Mouse (Mus musculus): Measurements from ENCODE around the gene Plcg1. TPM values are rescaled to one million over a fixed set of nuclear protein-coding genes. Genes with fewer than 3 reads are reported as not detected.

Gene Plcg1
- polyA plus RNA-seq, 1 experiment = 0.04 TPM

DNA sequence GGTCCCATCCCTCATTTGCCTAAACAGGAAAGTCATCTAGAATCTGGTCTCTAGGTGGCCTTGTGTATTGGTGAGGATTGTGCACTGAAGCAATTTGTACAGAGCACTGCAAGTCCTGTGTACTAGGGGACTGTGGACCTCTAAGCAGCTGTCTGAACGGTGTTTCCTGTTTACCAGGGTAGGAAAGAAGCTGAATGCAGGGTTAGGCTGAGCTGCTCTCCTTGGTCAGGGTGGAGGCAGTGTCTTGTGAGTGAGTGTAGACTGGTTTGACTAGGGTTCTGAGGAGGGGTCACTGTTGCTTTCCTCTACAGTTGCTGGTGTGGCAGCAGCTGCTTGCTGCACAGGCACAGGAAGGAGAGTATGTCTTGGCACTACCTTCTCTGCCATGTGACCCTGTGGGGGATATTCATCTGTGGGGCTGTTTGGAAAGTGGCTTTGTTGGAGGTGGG is 11.1 kb downstream of the Plcg1 start:
- Histone ChIP-seq H3K27me3 (ENCODE audit: control insufficient read depth) (no peaks in the 10 kb centered on the region), H3K36me3 (ENCODE audit: control insufficient read depth) (no peaks in the 10 kb centered on the region), H3K4me1 (ENCODE audit: control insufficient read depth) (no peaks in the 10 kb centered on the region), H3K4me3 (replicated peaks) (no peak overlapping the region), H3K9me3 (ENCODE audit: control insufficient read depth, low read length) (no peaks in the 10 kb centered on the region)
- TF ChIP-seq GATA1 (IDR thresholded peaks at IDR 0.05; ENCODE audit: low read length) (no peak), TAL1 (IDR thresholded peaks at IDR 0.05; ENCODE audit: low read length) (no peak)

DNA sequence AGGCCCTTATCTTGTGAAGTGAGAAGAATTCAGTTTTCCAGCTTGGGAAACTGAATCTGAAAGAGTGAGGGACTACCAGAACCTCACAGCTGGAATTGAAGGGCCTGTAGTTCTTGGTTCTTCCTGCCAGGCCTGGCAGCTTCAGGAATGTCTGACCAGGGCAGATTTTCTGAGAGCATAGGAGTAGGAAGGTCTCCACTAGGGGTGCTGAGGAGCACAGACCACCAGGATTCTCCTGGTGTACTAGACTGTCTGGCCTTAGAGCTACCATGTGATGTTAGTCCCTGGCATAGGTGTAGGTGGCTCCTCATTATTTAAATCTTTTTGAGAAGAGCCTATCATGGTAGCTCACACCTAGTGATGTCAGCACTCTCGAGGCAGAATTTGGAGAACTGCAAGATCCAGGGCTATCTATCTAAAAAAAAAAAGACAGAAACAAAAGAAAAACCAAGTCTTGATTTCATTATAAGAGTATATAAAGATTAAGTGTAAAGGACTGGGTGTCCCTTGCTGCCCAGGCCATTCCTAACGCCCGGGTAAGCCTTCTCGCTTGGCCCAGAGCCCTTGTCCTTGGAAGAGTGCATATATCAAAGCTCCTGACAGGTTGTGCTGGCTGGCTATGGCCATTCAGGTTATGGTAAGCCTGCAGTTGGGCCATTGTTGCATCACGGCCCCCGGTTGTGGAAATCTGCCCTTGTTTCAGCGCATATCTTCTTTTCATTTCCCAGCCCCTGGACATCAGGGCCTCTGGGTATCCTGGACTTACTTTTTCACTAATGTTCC is 13.1 kb downstream of the Plcg1 start:
- no peak overlapping the region for H3K4me3 ChIP-seq (replicated peaks)
- H3K4me1 ChIP-seq (ENCODE audit: control insufficient read depth) = no peaks in the 10 kb centered on the region

DNA sequence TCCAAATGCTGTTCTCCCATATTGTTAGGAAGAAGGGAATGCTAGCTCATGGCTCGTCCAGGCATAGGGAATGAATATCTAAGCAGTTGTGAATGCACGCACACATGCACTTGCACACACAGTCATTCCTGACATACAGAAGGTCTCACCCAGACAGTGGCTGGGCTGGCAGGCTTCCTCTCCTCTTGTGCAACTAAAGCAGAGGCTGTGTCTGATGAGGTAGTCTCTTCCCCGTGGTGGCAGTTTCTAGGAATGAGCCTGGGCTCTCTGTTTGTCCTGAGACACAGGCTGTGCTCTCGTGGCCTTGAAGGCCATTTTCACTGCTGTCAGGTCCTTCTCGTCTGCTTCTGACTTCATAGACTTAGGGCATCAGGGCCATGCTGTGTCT is 13.7 kb downstream of the Plcg1 start:
- H3K27me3 ChIP-seq (ENCODE audit: control insufficient read depth) = no peaks in the 10 kb centered on the region
- no peak overlapping the region for H3K4me3 ChIP-seq (replicated peaks)
- no peaks in the 10 kb centered on the region for H3K9me3 ChIP-seq (ENCODE audit: control insufficient read depth, low read length)
- H3K4me1 ChIP-seq (ENCODE audit: control insufficient read depth) = no peaks in the 10 kb centered on the region
- H3K36me3 ChIP-seq (ENCODE audit: control insufficient read depth) = peaks cover 5% of the 10 kb centered on the region; the same call in 1 of the 2 replicates
- no peak for TF ChIP-seq GATA1 (IDR thresholded peaks at IDR 0.05; ENCODE audit: low read length)
- no peak for TF ChIP-seq TAL1 (IDR thresholded peaks at IDR 0.05; ENCODE audit: low read length)

More for the DNA sequence above, 13.1 kb downstream of the Plcg1 start:
- no peaks in the 10 kb centered on the region for H3K9me3 ChIP-seq (ENCODE audit: control insufficient read depth, low read length)
- H3K27me3 ChIP-seq (ENCODE audit: control insufficient read depth) = no peaks in the 10 kb centered on the region
- H3K36me3 ChIP-seq (ENCODE audit: control insufficient read depth) = peaks cover 5% of the 10 kb centered on the region; the same call in 1 of the 2 replicates
- no peak for TF ChIP-seq GATA1 (IDR thresholded peaks at IDR 0.05; ENCODE audit: low read length)
- no peak for TF ChIP-seq TAL1 (IDR thresholded peaks at IDR 0.05; ENCODE audit: low read length)

DNA sequence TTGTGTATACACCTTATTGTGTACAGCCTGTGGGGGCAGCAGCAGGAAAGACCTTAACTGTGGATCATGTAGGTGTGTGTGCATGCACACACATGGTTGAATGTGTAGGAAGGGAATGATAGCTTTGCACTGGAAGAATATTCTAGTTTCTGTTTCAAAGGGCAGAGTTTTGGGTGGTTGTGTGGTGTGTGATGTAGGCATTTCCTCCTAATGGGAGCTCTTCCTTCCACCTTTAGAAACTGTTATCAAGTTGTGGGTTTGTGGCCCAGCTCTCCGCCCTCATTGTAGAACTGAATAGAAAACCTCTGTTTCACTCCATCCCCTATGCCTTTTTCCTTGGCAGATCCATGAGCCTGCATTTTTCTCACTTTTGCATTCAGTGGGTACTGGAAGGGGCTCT is 14.4 kb downstream of the Plcg1 start:
- H3K36me3 ChIP-seq (ENCODE audit: control insufficient read depth) = peaks cover 5% of the 10 kb centered on the region; the same call in 1 of the 2 replicates
- H3K4me3 ChIP-seq (replicated peaks) = no peak overlapping the region
- no peaks in the 10 kb centered on the region for H3K27me3 ChIP-seq (ENCODE audit: control insufficient read depth)
- TF ChIP-seq TAL1 (IDR thresholded peaks at IDR 0.05; ENCODE audit: low read length) (no peak), GATA1 (IDR thresholded peaks at IDR 0.05; ENCODE audit: low read length) (no peak)
- no peaks in the 10 kb centered on the region for H3K4me1 ChIP-seq (ENCODE audit: control insufficient read depth)
- H3K9me3 ChIP-seq (ENCODE audit: control insufficient read depth, low read length) = no peaks in the 10 kb centered on the region

DNA sequence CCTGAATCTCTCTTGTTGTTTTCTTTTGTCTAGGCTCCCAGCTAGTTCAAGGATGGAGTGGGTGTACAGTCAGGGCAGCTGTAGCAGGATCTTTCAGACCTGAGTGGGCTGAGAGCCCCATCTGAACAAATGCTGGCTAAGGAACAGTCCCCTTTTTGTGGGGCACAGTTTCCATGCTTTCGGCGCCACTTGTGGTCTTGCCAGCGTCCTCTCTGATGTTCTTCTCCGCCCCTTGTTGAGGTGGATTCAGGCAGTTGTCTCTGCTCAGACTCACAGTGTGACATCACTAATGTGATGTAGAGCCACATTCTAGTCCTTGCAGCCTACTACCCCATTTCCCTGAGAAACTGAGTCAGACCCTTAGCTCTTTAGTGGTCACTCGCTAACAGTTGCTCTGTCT is 15.5 kb downstream of the Plcg1 start:
- TF ChIP-seq GATA1 (IDR thresholded peaks at IDR 0.05; ENCODE audit: low read length) = no peak
- TF ChIP-seq TAL1 (IDR thresholded peaks at IDR 0.05; ENCODE audit: low read length) = no peak
- no peaks in the 10 kb centered on the region for H3K27me3 ChIP-seq (ENCODE audit: control insufficient read depth)
- no peaks in the 10 kb centered on the region for H3K9me3 ChIP-seq (ENCODE audit: control insufficient read depth, low read length)
- no peak overlapping the region for H3K4me3 ChIP-seq (replicated peaks)
- H3K36me3 ChIP-seq (ENCODE audit: control insufficient read depth) = peaks cover 8% of the 10 kb centered on the region; the same call in 1 of the 2 replicates
- H3K4me1 ChIP-seq (ENCODE audit: control insufficient read depth) = no peaks in the 10 kb centered on the region

DNA sequence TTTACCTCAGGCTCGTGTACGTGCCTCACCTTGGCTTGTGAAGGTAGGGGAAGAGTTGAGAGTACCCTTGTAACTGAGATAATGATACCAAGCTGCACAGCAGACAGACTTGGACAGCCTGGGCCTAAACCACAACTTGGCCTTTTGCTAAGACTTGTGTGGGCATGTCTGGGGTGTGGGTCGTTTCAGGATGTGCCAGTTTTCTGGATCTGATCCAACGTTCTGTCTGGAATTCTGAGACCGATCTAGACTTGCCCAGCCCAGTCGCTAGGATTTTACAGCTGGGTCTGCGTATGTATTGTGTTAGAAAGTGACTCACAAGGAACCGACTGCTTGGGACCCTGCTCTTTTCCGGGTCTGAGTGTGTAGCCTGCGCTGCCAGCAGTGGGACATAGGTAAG is 16.0 kb downstream of the Plcg1 start:
- Histone ChIP-seq H3K4me1 (ENCODE audit: control insufficient read depth) (no peaks in the 10 kb centered on the region), H3K27me3 (ENCODE audit: control insufficient read depth) (no peaks in the 10 kb centered on the region), H3K36me3 (ENCODE audit: control insufficient read depth) (peaks cover 11% of the 10 kb centered on the region; the same call in 1 of the 2 replicates), H3K9me3 (ENCODE audit: control insufficient read depth, low read length) (no peaks in the 10 kb centered on the region), H3K4me3 (replicated peaks) (no peak overlapping the region)
- no peak for TF ChIP-seq GATA1 (IDR thresholded peaks at IDR 0.05; ENCODE audit: low read length)
- TF ChIP-seq TAL1 (IDR thresholded peaks at IDR 0.05; ENCODE audit: low read length) = no peak

DNA sequence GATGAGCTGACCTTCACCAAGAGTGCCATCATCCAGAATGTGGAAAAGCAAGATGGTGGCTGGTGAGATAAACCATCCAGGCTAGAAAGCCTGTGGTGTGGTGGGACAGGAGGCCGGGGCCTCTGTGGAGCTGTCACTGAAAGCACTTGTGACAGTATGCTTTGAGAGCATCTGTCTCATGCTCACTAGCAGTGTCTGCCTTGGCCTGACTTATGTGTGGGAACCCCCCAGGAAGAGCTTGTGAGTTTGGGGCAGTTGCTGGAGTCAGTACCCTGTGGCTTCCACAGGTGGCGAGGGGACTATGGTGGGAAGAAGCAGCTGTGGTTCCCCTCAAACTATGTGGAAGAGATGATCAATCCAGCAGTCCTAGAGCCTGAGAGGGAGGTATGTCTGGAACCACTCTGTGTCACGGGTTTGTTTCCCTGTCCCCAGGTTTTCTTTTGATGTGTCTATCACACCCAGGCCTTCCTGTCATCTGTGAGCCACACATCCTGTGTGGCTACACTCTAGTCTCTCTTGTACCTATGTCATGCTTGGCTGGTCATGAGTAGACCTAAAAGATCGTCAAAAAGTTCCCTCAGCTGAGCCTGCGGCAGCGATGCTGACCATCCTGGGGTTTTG is 25.6 kb downstream of the Plcg1 start:
- H3K36me3 ChIP-seq (ENCODE audit: control insufficient read depth) = peaks cover 21% of the 10 kb centered on the region; the same call in 1 of the 2 replicates
- H3K9me3 ChIP-seq (ENCODE audit: control insufficient read depth, low read length) = no peaks in the 10 kb centered on the region
- H3K27me3 ChIP-seq (ENCODE audit: control insufficient read depth) = no peaks in the 10 kb centered on the region
- TF ChIP-seq GATA1 (IDR thresholded peaks at IDR 0.05; ENCODE audit: low read length) = no peak
- TF ChIP-seq TAL1 (IDR thresholded peaks at IDR 0.05; ENCODE audit: low read length) = no peak
- H3K4me3 ChIP-seq (replicated peaks) = no peak overlapping the region
- no peaks in the 10 kb centered on the region for H3K4me1 ChIP-seq (ENCODE audit: control insufficient read depth)

DNA sequence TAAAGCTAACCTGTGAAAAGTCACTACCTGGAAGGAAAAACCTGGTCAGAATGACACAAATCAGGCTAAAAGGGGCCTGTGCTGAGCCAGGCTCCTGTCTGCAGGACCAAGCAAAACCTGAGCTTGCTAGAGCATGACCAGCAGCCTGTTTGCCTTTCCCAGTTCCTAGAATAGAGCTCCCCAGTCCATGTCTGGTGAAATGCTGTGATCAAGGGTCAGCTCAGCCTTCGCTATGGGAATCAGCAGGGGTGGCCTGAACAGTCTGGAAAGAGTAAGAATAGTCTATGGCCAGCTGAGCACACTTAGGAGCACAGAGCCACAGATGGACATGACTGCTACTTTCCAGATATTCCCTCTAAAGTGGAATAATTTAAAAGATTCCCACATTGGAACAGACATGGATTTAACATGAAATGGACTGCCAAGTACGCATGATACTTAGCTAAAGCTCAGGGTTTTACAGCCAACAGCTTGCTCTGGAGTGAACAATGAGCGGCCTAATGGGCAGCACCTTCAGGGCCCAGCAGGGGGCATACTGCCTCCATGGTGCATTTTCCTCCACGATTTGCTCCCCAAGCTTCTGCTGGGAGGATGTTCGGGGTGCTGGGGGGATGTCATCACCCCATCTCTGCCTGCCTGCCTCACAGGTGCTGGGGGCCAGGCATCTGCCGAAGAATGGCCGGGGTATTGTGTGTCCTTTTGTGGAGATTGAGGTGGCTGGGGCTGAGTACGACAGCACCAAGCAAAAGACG is 29.5 kb downstream of the Plcg1 start:
- Histone ChIP-seq H3K36me3 (ENCODE audit: control insufficient read depth) (peaks cover 6% of the 10 kb centered on the region; the same call in 1 of the 2 replicates), H3K4me1 (ENCODE audit: control insufficient read depth) (no peaks in the 10 kb centered on the region), H3K9me3 (ENCODE audit: control insufficient read depth, low read length) (no peaks in the 10 kb centered on the region), H3K4me3 (replicated peaks) (no peak overlapping the region), H3K27me3 (ENCODE audit: control insufficient read depth) (no peaks in the 10 kb centered on the region)
- TF ChIP-seq TAL1 (IDR thresholded peaks at IDR 0.05; ENCODE audit: low read length) (no peak), GATA1 (IDR thresholded peaks at IDR 0.05; ENCODE audit: low read length) (no peak)

DNA sequence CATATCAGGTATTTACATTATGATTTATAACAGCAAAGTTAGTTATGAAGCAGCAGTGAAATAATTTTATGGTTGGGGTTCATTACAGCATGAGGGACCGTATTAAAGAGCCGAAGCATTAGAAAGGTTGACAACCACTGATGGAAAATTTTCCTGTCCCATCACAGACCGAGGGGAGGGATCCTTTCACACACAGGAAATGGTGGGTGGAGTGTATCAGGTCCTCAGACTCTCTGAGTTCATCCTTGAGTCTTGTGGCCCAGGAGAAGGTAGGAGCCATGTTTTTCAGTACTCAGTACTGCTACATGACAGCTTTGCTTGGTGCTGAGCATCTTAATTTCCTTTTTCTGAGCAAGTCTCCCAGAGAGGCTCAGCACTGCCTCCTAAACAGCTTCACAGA is 32.7 kb downstream of the Plcg1 start:
- no peak overlapping the region for H3K4me3 ChIP-seq (replicated peaks)
- H3K9me3 ChIP-seq (ENCODE audit: control insufficient read depth, low read length) = no peaks in the 10 kb centered on the region
- peaks cover 3% of the 10 kb centered on the region; the same call in 1 of the 2 replicates for H3K36me3 ChIP-seq (ENCODE audit: control insufficient read depth)
- H3K4me1 ChIP-seq (ENCODE audit: control insufficient read depth) = no peaks in the 10 kb centered on the region
- H3K27me3 ChIP-seq (ENCODE audit: control insufficient read depth) = no peaks in the 10 kb centered on the region
- TF ChIP-seq GATA1 (IDR thresholded peaks at IDR 0.05; ENCODE audit: low read length) (no peak), TAL1 (IDR thresholded peaks at IDR 0.05; ENCODE audit: low read length) (no peak)
